ENCODE assay signal across 23 mouse cellular contexts in genomic region chr6:100529673-100530072, GRCm38 (mm10).
DNase-seq lines count a peak whose midpoint lies in the region; ATAC-seq and TF ChIP-seq lines count a peak whose summit lies in the region.
"Had no signal": no experiment of that assay in that cellular context is flagged by ENCODE, and none has a peak within 500 bp of the region (broad histone marks: within the 10 kb centered on the region; RNA-seq: fewer than 3 reads in every experiment).

No protein-coding gene starts in this region.

- H3K4me2 ChIP-seq in embryonic facial prominence, embryonic 12.5 days (replicated peaks) = no peak overlapping the region
- no peak overlapping the region for H3K4me2 ChIP-seq in stomach, embryonic 14.5 days (replicated peaks; ENCODE audit: low read depth, low read length)
- H3K4me2 ChIP-seq in stomach, postnatal 0 days (replicated peaks; ENCODE audit: low read depth) = no peak overlapping the region
- no peak overlapping the region for H3K4me2 ChIP-seq in limb, embryonic 14.5 days (replicated peaks; ENCODE audit: low read depth, low read length, severe bottlenecking)
- no peak overlapping the region for H3K4me2 ChIP-seq in stomach, embryonic 16.5 days (ENCODE audit: low read depth, low read length)
- H3K4me2 ChIP-seq: forebrain, embryonic 13.5 days; hindbrain, embryonic 12.5 days; liver, embryonic 15.5 days; neural tube, embryonic 12.5 days had no signal

- no peaks in the 10 kb centered on the region for H3K36me3 ChIP-seq in embryonic facial prominence, embryonic 12.5 days
- no peaks in the 10 kb centered on the region for H3K36me3 ChIP-seq in embryonic facial prominence, embryonic 10.5 days (replicated peaks)
- no peaks in the 10 kb centered on the region for H3K36me3 ChIP-seq in stomach, embryonic 14.5 days (ENCODE audit: control insufficient read depth, insufficient read depth, low read length)
- no peaks in the 10 kb centered on the region for H3K36me3 ChIP-seq in stomach, postnatal 0 days (ENCODE audit: control insufficient read depth, insufficient read depth, low read length)
- H3K36me3 ChIP-seq in limb, embryonic 14.5 days (ENCODE audit: control insufficient read depth, insufficient read depth, low read length) = no peaks in the 10 kb centered on the region
- no peaks in the 10 kb centered on the region for H3K36me3 ChIP-seq in stomach, embryonic 16.5 days (ENCODE audit: control insufficient read depth, insufficient read depth, low read length)
- H3K36me3 ChIP-seq: hindbrain, embryonic 12.5 days; liver, embryonic 15.5 days; midbrain, embryonic 10.5 days; neural tube, embryonic 12.5 days had no signal

- ATAC-seq in embryonic facial prominence, embryonic 12.5 days (ENCODE audit: insufficient number of reproducible peaks, insufficient read depth, low FRiP score, low TSS enrichment) = no peak
- peak; percentile 48; the same call in 1 of the 2 replicates for ATAC-seq in stomach, embryonic 14.5 days (ENCODE audit: insufficient number of reproducible peaks, insufficient read depth, low FRiP score, low read depth)
- no peak for ATAC-seq in stomach, postnatal 0 days (ENCODE audit: low FRiP score, low TSS enrichment)
- ATAC-seq in limb, embryonic 14.5 days (ENCODE audit: low FRiP score, low read depth) = peak; percentile 82
- ATAC-seq in stomach, embryonic 16.5 days (ENCODE audit: insufficient read depth, low FRiP score) = no peak
- ATAC-seq: forebrain, embryonic 13.5 days; intestine, postnatal 0 days; midbrain, embryonic 16.5 days had no signal

- no peak for TF ChIP-seq EP300 in stomach, postnatal 0 days (optimal IDR thresholded peaks at IDR 0.05)

- H3K27ac ChIP-seq in embryonic facial prominence, embryonic 12.5 days = 0 out of 2 replicates have a peak overlapping the region, but pooled peaks have one; percentile 23
- H3K27ac ChIP-seq in embryonic facial prominence, embryonic 10.5 days (replicated peaks) = no peak overlapping the region
- H3K27ac ChIP-seq in stomach, embryonic 14.5 days (ENCODE audit: low read length) = no peak overlapping the region
- no peak overlapping the region for H3K27ac ChIP-seq in stomach, postnatal 0 days (replicated peaks)
- H3K27ac ChIP-seq in limb, embryonic 14.5 days (replicated peaks; ENCODE audit: low read depth, low read length) = no peak overlapping the region
- peak overlapping the region; percentile 21; the same call in 1 of the 2 replicates for H3K27ac ChIP-seq in stomach, embryonic 16.5 days (ENCODE audit: low read length)
- H3K27ac ChIP-seq: forebrain, embryonic 13.5 days; hindbrain, embryonic 12.5 days; liver, embryonic 15.5 days; midbrain, embryonic 10.5 days; neural tube, embryonic 12.5 days had no signal

- no peak overlapping the region for H3K9ac ChIP-seq in embryonic facial prominence, embryonic 12.5 days
- H3K9ac ChIP-seq in stomach, embryonic 14.5 days (replicated peaks; ENCODE audit: low read depth, low read length) = no peak overlapping the region
- no peak overlapping the region for H3K9ac ChIP-seq in stomach, postnatal 0 days (ENCODE audit: low read length)
- H3K9ac ChIP-seq in limb, embryonic 14.5 days (ENCODE audit: low read depth, low read length, severe bottlenecking) = no peak overlapping the region
- H3K9ac ChIP-seq in stomach, embryonic 16.5 days (ENCODE audit: low read length) = no peak overlapping the region
- H3K9ac ChIP-seq: forebrain, embryonic 13.5 days; hindbrain, embryonic 12.5 days; liver, embryonic 15.5 days; neural tube, embryonic 12.5 days had no signal

- H3K9me3 ChIP-seq in embryonic facial prominence, embryonic 12.5 days = no peaks in the 10 kb centered on the region
- H3K9me3 ChIP-seq in embryonic facial prominence, embryonic 10.5 days = no peaks in the 10 kb centered on the region
- H3K9me3 ChIP-seq in stomach, embryonic 14.5 days (ENCODE audit: control insufficient read depth, low read depth, low read length) = no peaks in the 10 kb centered on the region
- H3K9me3 ChIP-seq in stomach, postnatal 0 days (ENCODE audit: control insufficient read depth, low read length) = no peaks in the 10 kb centered on the region
- no peaks in the 10 kb centered on the region for H3K9me3 ChIP-seq in limb, embryonic 14.5 days (ENCODE audit: control insufficient read depth, low read length)
- no peaks in the 10 kb centered on the region for H3K9me3 ChIP-seq in stomach, embryonic 16.5 days (replicated peaks; ENCODE audit: control insufficient read depth, low read length)
- H3K9me3 ChIP-seq: forebrain, embryonic 13.5 days; hindbrain, embryonic 12.5 days; liver, embryonic 15.5 days; midbrain, embryonic 10.5 days; neural tube, embryonic 12.5 days had no signal

- H3K27me3 ChIP-seq in embryonic facial prominence, embryonic 12.5 days = 0 out of 2 replicates have a peak, but pooled peaks cover 4% of the 10 kb centered on the region
- H3K27me3 ChIP-seq in embryonic facial prominence, embryonic 10.5 days (replicated peaks; ENCODE audit: low read depth, poor library complexity, severe bottlenecking) = peaks cover 61% of the 10 kb centered on the region
- H3K27me3 ChIP-seq in stomach, embryonic 14.5 days (ENCODE audit: control insufficient read depth, insufficient read depth, low read length) = no peaks in the 10 kb centered on the region
- H3K27me3 ChIP-seq in stomach, postnatal 0 days (ENCODE audit: control insufficient read depth, insufficient read depth, low read length) = no peaks in the 10 kb centered on the region
- H3K27me3 ChIP-seq in limb, embryonic 14.5 days (ENCODE audit: control insufficient read depth, insufficient read depth, low read length) = 0 out of 2 replicates have a peak, but pooled peaks cover 7% of the 10 kb centered on the region
- H3K27me3 ChIP-seq in stomach, embryonic 16.5 days (ENCODE audit: control insufficient read depth, insufficient read depth, low read length) = no peaks in the 10 kb centered on the region
- H3K27me3 ChIP-seq: forebrain, embryonic 13.5 days; liver, embryonic 15.5 days had no signal

- H3K4me1 ChIP-seq in embryonic facial prominence, embryonic 12.5 days = peaks cover 24% of the 10 kb centered on the region
- peaks cover 54% of the 10 kb centered on the region for H3K4me1 ChIP-seq in embryonic facial prominence, embryonic 10.5 days
- H3K4me1 ChIP-seq in stomach, embryonic 14.5 days (ENCODE audit: control insufficient read depth, insufficient read depth, low read length) = 0 out of 2 replicates have a peak, but pooled peaks cover 5% of the 10 kb centered on the region
- 0 out of 2 replicates have a peak, but pooled peaks cover 3% of the 10 kb centered on the region for H3K4me1 ChIP-seq in stomach, postnatal 0 days (replicated peaks; ENCODE audit: control insufficient read depth, insufficient read depth)
- H3K4me1 ChIP-seq in limb, embryonic 14.5 days (ENCODE audit: control insufficient read depth, insufficient read depth, low read length) = peaks cover 13% of the 10 kb centered on the region; the same call in 1 of the 2 replicates
- peaks cover 9% of the 10 kb centered on the region for H3K4me1 ChIP-seq in stomach, embryonic 16.5 days (ENCODE audit: control insufficient read depth, insufficient read depth, low read length)

- 26% methylated on average over 3 of the region's 3 CpGs for WGBS in embryonic facial prominence, embryonic 12.5 days
- 46% methylated on average over 3 of the region's 3 CpGs for WGBS in embryonic facial prominence, embryonic 10.5 days
- 49% methylated on average over 3 of the region's 3 CpGs for WGBS in stomach, embryonic 14.5 days
- WGBS in stomach, postnatal 0 days = 65% methylated on average over 3 of the region's 3 CpGs
- WGBS in limb, embryonic 14.5 days = 43% methylated on average over 3 of the region's 3 CpGs
- 59% methylated on average over 3 of the region's 3 CpGs for WGBS in stomach, embryonic 16.5 days

- no peak for TF ChIP-seq CTCF in stomach, postnatal 0 days (IDR thresholded peaks at IDR 0.05; ENCODE audit: low read depth)

- no peak overlapping the region for H3K4me3 ChIP-seq in embryonic facial prominence, embryonic 12.5 days
- H3K4me3 ChIP-seq in embryonic facial prominence, embryonic 10.5 days = no peak overlapping the region
- H3K4me3 ChIP-seq in stomach, embryonic 14.5 days (ENCODE audit: low read depth, low read length) = no peak overlapping the region
- no peak overlapping the region for H3K4me3 ChIP-seq in stomach, postnatal 0 days (ENCODE audit: low read depth, low read length)
- H3K4me3 ChIP-seq in limb, embryonic 14.5 days (replicated peaks; ENCODE audit: low read length) = no peak overlapping the region
- H3K4me3 ChIP-seq in stomach, embryonic 16.5 days (replicated peaks; ENCODE audit: low read length) = no peak overlapping the region
- H3K4me3 ChIP-seq: forebrain, embryonic 13.5 days; hindbrain, embryonic 12.5 days; liver, embryonic 15.5 days; midbrain, embryonic 10.5 days; neural tube, embryonic 12.5 days had no signal

- no peak for DNase-seq in embryonic facial prominence, embryonic 10.5 days (ENCODE audit: low spot score)
- no peak for DNase-seq in stomach, postnatal 0 days (ENCODE audit: low spot score)
- DNase-seq in limb, embryonic 14.5 days (ENCODE audit: low spot score) = peak; percentile 30
- no peak for DNase-seq in gastrocnemius, postnatal 10 days
- no peak for DNase-seq in natural killer cell, adult 2 months (ENCODE audit: low spot score in 2 of 2)
- DNase-seq: adrenal gland, postnatal 25 days; cerebellum, adult 11-12 months; cerebellum, postnatal 10 days; gastrocnemius, postnatal 14 days; heart, postnatal 14 days; kidney, adult 9 months; kidney, postnatal 10 days; right cerebral cortex, adult 18-20 months had no signal

- no peak for TF ChIP-seq POLR2A in limb, embryonic 14.5 days (IDR thresholded peaks at IDR 0.05; ENCODE audit: borderline replicate concordance, extremely low read depth, insufficient read depth, insufficient read length)

Comparison
In these comparisons a context has a peak if more than half of its experiments do, and no peak if none do; other contexts are left out.
1. ATAC-seq: peak in stomach, embryonic 14.5 days (single experiment) and limb, embryonic 14.5 days (single experiment); none in embryonic facial prominence, embryonic 12.5 days (single experiment), stomach, postnatal 0 days (single experiment) and stomach, embryonic 16.5 days (single experiment).
2. H3K27ac ChIP-seq: peak in embryonic facial prominence, embryonic 12.5 days (single experiment) and stomach, embryonic 16.5 days (single experiment); none in embryonic facial prominence, embryonic 10.5 days (single experiment), stomach, embryonic 14.5 days (single experiment), stomach, postnatal 0 days (single experiment) and limb, embryonic 14.5 days (single experiment).